Mouse (Mus musculus) ES-Bruce4 (cell line): ENCODE results near the gene Scrn1. TPM values are rescaled to one million over a fixed set of nuclear protein-coding genes. Genes with fewer than 3 reads are reported as not detected.

Experiments
- H3K27ac ChIP-seq: 2 replicates; pipeline ENCODE4 v1.5.1; 2012; ENCODE audit warnings: low read length, inconsistent platforms; ENCODE audit not compliant: insufficient read depth
- H3K27me3 ChIP-seq: 2 replicates; pipeline ENCODE4 v1.6.1; 2012; ENCODE audit warnings: mild to moderate bottlenecking, low read length, inconsistent platforms; ENCODE audit not compliant: control insufficient read depth, poor library complexity, insufficient read depth, severe bottlenecking
- H3K36me3 ChIP-seq: 2 replicates; pipeline ENCODE4 v1.6.1; 2012; ENCODE audit warnings: inconsistent platforms, mild to moderate bottlenecking, low read length, moderate library complexity; ENCODE audit not compliant: control insufficient read depth, poor library complexity, insufficient read depth, severe bottlenecking
- H3K4me1 ChIP-seq: one replicate; pipeline ENCODE4 v1.8.1; 2011; ENCODE audit warnings: low read length; ENCODE audit not compliant: control insufficient read depth, insufficient read depth
- H3K4me3 ChIP-seq: 2 replicates; pipeline ENCODE4 v1.5.1; 2011; ENCODE audit warnings: low read depth, mild to moderate bottlenecking, low read length
- H3K9ac ChIP-seq: 2 replicates; pipeline ENCODE4 v1.6.1; 2012; ENCODE audit warnings: low read depth, mild to moderate bottlenecking, inconsistent platforms; ENCODE audit not compliant: poor library complexity, severe bottlenecking
- H3K9me3 ChIP-seq: replicated peaks from 2 replicates; pipeline ENCODE4 v1.6.1; 2012; ENCODE audit warnings: mild to moderate bottlenecking, low read length, inconsistent platforms; ENCODE audit not compliant: control insufficient read depth, poor library complexity, insufficient read depth, severe bottlenecking
- CTCF ChIP-seq: IDR thresholded peaks from one replicate; pipeline ENCODE4 v1.8.1; 2011; ENCODE audit warnings: low read depth, low read length
- EP300 ChIP-seq: IDR thresholded peaks from 2 replicates; pipeline ENCODE4 v1.6.1; 2011; ENCODE audit warnings: low read depth, low read length; ENCODE audit not compliant: insufficient read depth
- POLR2A ChIP-seq: IDR thresholded peaks from one replicate; pipeline ENCODE4 v1.8.1; 2011; ENCODE audit warnings: low read length; ENCODE audit not compliant: insufficient read depth
- polyA plus RNA-seq: library from polyadenylated mRNA; stranded (reverse); fragments of >200 nt; gene quantifications from 2 replicates; pipeline ENCODE4 v1.2.4, GENCODE M21; 2011; ENCODE audit warnings: low read depth; ENCODE audit not compliant: missing spikeins, insufficient read depth, insufficient read length

Gene Scrn1
- polyA plus RNA-seq, 1 experiment, result 8.2 TPM

DNA sequence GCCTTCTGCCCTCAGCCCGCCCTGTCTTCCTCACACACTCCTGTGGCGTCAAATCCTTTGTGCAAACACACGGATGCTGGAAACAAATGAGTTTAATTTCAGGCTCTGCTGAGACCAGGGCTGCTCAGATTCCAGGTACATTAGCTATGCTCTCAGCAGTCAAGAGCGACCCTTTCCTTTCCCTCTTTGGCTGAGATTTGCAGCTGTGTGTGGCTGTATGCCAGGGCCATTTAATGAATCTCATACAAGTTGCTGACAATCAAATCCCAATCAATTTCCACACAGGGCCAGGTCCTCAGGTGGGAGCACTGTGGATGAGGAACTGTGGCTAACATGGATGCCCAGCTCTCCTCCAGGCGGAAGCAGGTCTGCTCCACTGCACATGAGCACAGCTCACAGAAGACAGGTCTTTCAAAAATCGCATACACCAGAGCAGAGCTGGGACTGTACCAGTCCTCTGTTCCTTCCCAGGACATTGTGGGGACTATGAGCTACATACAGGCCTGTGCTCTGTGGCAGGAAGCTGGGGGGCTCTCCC is 58.0 kb downstream of the Scrn1 start:
- Histone ChIP-seq H3K4me1 (no peaks in the 10 kb centered on the region), H3K9me3 (no peaks in the 10 kb centered on the region), H3K9ac (no peak overlapping the region), H3K4me3 (no peak overlapping the region), H3K27me3 (no peaks in the 10 kb centered on the region), H3K36me3 (no peaks in the 10 kb centered on the region), H3K27ac (no peak overlapping the region)
- TF ChIP-seq CTCF, result no peak
- no peak for TF ChIP-seq POLR2A
- TF ChIP-seq EP300, result no peak

DNA sequence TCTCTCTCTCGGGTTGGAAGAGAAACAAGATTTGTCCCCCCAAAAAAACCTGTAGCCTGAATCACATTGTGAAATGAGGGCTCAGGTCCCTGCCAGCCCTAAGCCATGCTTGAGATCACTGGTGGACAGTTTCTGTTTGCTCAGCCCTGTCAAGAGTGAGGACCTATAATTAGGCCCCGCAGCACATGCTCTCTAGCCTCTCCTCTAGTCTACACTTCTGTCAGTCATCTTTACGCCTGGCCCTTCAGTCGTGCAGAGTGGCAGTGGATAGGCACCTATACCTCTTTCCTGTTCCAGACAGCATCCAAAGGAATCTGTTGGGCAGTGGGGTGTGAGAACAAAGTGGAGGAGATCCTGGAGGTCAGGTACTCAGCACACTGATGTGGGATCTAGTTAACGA is 58.5 kb downstream of the Scrn1 start:
- H3K9me3 ChIP-seq, result no peaks in the 10 kb centered on the region
- no peaks in the 10 kb centered on the region for H3K4me1 ChIP-seq
- no peak for TF ChIP-seq EP300
- no peak for TF ChIP-seq POLR2A
- no peak for TF ChIP-seq CTCF
- H3K9ac ChIP-seq, result no peak overlapping the region
- no peaks in the 10 kb centered on the region for H3K27me3 ChIP-seq
- H3K4me3 ChIP-seq, result no peak overlapping the region
- H3K27ac ChIP-seq, result no peak overlapping the region
- no peaks in the 10 kb centered on the region for H3K36me3 ChIP-seq

DNA sequence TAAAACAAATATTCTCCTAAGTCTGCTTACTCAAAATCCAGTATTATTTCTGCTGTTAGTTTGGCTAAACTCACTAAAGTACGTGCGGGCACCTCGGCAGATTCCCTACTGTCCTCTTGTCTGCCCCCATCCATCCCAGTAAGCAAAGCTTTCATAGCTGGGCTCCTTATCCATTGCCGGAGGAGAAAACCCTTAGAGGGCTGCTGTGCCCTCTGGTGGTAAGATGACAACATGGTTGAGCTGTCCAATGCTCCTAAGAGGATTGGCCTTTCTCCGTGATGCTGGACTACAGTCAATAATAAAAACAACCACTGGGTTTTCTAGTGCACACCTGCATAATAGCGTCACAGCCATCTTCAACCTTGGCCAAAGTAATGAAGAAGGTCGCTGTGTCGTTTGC is 59.3 kb downstream of the Scrn1 start:
- H3K4me1 ChIP-seq, result no peaks in the 10 kb centered on the region
- H3K4me3 ChIP-seq, result no peak overlapping the region
- TF ChIP-seq CTCF (peak; percentile 45), POLR2A (no peak), EP300 (no peak)
- H3K9ac ChIP-seq, result no peak overlapping the region
- no peaks in the 10 kb centered on the region for H3K9me3 ChIP-seq
- H3K36me3 ChIP-seq, result no peaks in the 10 kb centered on the region
- H3K27me3 ChIP-seq, result no peaks in the 10 kb centered on the region
- no peak overlapping the region for H3K27ac ChIP-seq

DNA sequence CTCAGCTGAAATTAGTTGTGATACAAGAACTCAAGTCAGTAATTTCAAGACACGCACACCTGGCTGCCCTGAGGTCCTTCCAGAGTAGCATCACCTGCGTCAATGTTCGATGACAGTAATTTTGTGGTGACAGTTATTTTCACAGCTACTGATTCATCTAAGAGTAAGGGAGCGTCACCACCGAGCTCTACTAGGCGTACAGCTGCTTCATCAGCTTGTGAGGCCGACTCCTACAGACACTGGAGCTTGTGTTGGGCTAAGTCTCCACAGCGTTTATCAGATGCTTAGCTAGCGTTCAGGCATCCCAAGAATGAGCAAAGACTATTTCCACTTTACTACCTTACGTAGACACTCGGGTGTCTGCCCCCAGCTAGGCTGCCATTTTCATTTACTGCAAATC is 60.0 kb downstream of the Scrn1 start:
- Histone ChIP-seq H3K9ac (no peak overlapping the region), H3K27ac (no peak overlapping the region), H3K27me3 (no peaks in the 10 kb centered on the region), H3K36me3 (no peaks in the 10 kb centered on the region), H3K9me3 (no peaks in the 10 kb centered on the region), H3K4me3 (no peak overlapping the region), H3K4me1 (no peaks in the 10 kb centered on the region)
- no peak for TF ChIP-seq POLR2A
- no peak for TF ChIP-seq CTCF
- TF ChIP-seq EP300, result no peak

DNA sequence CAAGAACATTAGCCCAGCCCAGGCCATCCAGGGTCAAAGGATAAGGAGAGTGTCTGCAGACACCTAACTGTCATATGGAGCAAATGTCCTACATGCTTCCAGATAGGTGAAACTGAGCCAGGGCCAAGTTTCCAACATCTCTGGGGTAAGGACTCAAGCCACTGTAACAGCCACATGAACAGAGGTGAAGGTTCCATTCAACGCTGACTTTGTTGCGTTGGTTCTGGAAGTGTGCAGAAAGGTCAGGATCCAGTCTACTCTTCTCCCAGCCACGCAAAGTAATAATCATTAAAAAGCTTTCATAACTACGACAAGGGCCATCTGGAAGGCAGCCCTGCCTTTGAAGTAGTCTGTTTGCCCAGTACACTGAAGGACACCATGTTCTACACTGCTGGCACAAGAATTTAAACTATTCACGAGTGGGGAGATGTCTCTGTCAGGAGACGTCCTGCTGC is 63.6 kb downstream of the Scrn1 start:
- Histone ChIP-seq H3K4me1 (no peaks in the 10 kb centered on the region), H3K9me3 (no peaks in the 10 kb centered on the region), H3K4me3 (no peak overlapping the region), H3K27me3 (no peaks in the 10 kb centered on the region), H3K27ac (no peak overlapping the region), H3K9ac (no peak overlapping the region), H3K36me3 (no peaks in the 10 kb centered on the region)
- TF ChIP-seq EP300, result no peak
- TF ChIP-seq POLR2A, result no peak
- TF ChIP-seq CTCF, result no peak

DNA sequence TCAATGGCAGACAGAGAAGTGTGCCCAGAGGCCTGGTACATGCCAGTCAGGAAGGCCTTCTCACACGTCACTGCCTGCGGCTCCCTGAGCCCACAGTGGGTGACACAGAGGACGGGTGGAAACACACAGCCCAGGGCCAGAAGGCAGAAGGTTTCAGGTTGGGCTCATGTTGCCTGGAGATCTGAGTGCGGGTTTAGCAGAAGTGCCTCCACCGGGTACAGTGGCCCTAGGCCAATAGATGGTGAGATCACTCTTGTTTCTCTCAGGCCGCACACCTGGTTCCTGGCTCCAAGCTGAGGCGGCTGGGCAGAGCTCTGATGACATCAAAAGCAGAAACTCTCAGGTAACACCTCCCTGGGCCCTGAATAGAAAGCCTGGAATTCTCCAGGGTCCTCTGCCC is 70.1 kb downstream of the Scrn1 start:
- Histone ChIP-seq H3K9me3 (no peaks in the 10 kb centered on the region), H3K27me3 (no peaks in the 10 kb centered on the region), H3K27ac (no peak overlapping the region), H3K9ac (no peak overlapping the region), H3K4me3 (no peak overlapping the region), H3K36me3 (no peaks in the 10 kb centered on the region), H3K4me1 (no peaks in the 10 kb centered on the region)
- no peak for TF ChIP-seq POLR2A
- no peak for TF ChIP-seq CTCF
- no peak for TF ChIP-seq EP300
